Mouse (Mus musculus): Measurements from ENCODE around the gene Ube2l6.

Gene Ube2l6

GRCm38 (mm10) chr2:84838993-84839980, 40.7 kb downstream of the Ube2l6 start:
- DNase-seq: peak; percentile 13 to 25

- DNase-seq: peak; percentile 32 to 39
These were observed 41.6 kb downstream of the Ube2l6 start for GRCm38 (mm10) chr2:84840016-84840747.

GRCm38 (mm10) chr2:84840748-84841563, 42.3 kb downstream of the Ube2l6 start:
- DNase-seq: no peak

GRCm38 (mm10) chr2:84841905-84842304, 43.3 kb downstream of the Ube2l6 start:
- DNase-seq: peak in 1 of 2 experiments; percentile 20

GRCm38 (mm10) chr2:84843654-84844053, 45.0 kb downstream of the Ube2l6 start:
- no peak for DNase-seq

GRCm38 (mm10) chr2:84845226-84845625, 46.6 kb downstream of the Ube2l6 start:
- no peak for DNase-seq

- no peak for DNase-seq
These were observed 51.9 kb downstream of the Ube2l6 start for GRCm38 (mm10) chr2:84850407-84851129.

- peak; percentile 74 to 81 for DNase-seq
These were observed 52.8 kb downstream of the Ube2l6 start for GRCm38 (mm10) chr2:84851130-84852040.

- peak; percentile 50 to 51 for DNase-seq
These were observed 57.1 kb downstream of the Ube2l6 start for GRCm38 (mm10) chr2:84855732-84856131.

GRCm38 (mm10) chr2:84858551-84858950, 59.9 kb downstream of the Ube2l6 start:
- DNase-seq: no peak

Data from lung, adult 18-20 months (tissue).